Mouse (Mus musculus): ENCODE results near the gene Fam118b. TPM values are rescaled to one million over a fixed set of nuclear protein-coding genes. Genes with fewer than 3 reads are reported as not detected.

The Fam118b gene
- polyA plus RNA-seq, 1 experiment = 18.8 TPM

GRCm38 (mm10) chr9:35264509-35264908 is 3.1 kb downstream of the Fam118b start:
- DNase-seq (ENCODE audit: low read depth) = no peak

DNA sequence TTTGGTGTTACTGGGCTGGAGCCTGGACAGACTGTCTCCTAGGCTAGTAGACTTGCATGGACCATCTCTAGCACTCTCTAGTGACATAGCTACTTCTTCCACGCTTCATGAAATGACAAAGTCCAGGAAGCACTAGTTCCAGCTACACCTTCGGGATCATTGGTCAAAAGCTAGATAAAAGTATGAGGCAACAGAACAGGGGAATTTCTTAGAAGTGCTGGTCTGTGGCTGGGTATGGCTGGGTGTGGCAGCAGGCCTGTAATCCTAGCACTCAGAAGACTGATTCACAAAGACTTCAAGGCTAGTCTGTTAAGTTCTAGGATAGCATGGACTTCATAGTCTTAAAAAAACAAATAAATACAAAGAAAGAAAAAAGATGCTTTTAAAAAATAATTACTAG is 4.2 kb downstream of the Fam118b start:
- DNase-seq (ENCODE audit: low read depth) = no peak

- no peak for DNase-seq (ENCODE audit: low read depth)
Measured at GRCm38 (mm10) chr9:35262418-35262817, 5.2 kb downstream of the Fam118b start.

DNA sequence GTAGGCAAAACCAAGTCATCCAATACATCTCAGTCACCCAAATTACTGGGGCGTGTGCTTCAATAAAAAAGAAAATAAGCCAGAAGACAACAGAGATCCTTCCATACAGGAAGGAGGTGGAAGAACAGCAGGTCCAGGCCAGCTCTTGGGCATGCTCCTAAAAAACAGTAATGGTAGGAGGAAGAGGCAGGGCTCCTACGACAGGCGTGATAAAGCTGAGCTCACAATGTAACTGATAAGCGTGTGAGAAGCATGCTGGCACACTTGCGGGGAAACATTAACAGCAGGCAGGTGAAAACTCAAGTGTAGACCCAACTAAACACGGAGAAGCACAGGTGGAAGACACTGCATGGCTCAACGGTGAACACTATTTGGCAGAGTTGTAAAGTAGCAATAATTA is 10.2 kb downstream of the Fam118b start:
- DNase-seq (ENCODE audit: low read depth) = no peak

GRCm38 (mm10) chr9:35249476-35249875 is 18.1 kb downstream of the Fam118b start:
- no peak for DNase-seq (ENCODE audit: low read depth)

- no peak for DNase-seq (ENCODE audit: low read depth)
Measured at GRCm38 (mm10) chr9:35247405-35247804, 20.2 kb downstream of the Fam118b start.

GRCm38 (mm10) chr9:35239734-35240133 is 27.9 kb downstream of the Fam118b start:
- no peak for DNase-seq (ENCODE audit: low read depth)

- DNase-seq (ENCODE audit: low read depth) = peak; percentile 36
Measured at GRCm38 (mm10) chr9:35238915-35239571, 28.6 kb downstream of the Fam118b start.

GRCm38 (mm10) chr9:35238371-35238770 is 29.2 kb downstream of the Fam118b start:
- DNase-seq (ENCODE audit: low read depth) = no peak

DNA sequence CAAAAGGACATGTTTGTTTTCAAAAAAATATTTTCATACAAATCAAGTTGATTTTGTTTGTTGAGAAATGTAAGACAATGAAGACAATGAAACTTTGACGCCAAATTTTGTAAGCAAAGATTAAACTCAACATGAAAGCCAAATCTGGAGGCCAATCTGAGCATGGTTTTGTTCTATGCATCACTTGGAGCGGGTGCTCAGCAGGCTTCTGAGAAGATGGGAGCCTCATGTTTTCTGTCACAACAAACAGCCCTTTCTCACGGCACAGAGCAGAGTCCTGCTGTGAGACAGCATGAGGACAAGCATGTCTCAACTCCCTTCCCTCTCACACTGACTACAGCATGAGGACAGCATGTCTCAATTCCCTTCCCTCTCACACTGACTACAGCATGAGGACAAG is 31.6 kb downstream of the Fam118b start:
- DNase-seq (ENCODE audit: low read depth) = no peak

DNA sequence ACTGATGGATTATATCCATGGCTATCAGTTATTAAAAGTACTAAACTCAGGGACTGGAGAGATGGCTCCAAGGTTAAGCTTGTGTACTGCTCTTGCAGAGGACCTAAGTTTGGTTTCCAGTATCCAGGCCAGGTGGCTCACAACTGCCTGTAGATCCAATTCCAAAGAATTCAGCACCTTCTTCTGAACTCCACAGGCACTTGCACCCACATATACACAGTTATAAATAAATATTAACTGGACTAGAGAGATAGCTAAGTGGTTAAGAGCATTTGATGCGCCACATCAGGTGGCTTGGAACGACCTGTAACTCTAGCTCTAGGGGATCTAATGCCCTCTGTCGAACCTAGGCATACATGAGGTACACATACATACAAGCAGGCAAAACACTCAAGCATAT is 38.9 kb downstream of the Fam118b start:
- no peak for DNase-seq (ENCODE audit: low read depth)

GRCm38 (mm10) chr9:35223466-35223865 is 44.1 kb downstream of the Fam118b start:
- DNase-seq (ENCODE audit: low read depth) = no peak

- no peak for DNase-seq (ENCODE audit: low read depth)
Measured at GRCm38 (mm10) chr9:35217963-35218362, 49.6 kb downstream of the Fam118b start.

GRCm38 (mm10) chr9:35211573-35212511 is 55.8 kb downstream of the Fam118b start:
- no peak for DNase-seq (ENCODE audit: low read depth)

DNA sequence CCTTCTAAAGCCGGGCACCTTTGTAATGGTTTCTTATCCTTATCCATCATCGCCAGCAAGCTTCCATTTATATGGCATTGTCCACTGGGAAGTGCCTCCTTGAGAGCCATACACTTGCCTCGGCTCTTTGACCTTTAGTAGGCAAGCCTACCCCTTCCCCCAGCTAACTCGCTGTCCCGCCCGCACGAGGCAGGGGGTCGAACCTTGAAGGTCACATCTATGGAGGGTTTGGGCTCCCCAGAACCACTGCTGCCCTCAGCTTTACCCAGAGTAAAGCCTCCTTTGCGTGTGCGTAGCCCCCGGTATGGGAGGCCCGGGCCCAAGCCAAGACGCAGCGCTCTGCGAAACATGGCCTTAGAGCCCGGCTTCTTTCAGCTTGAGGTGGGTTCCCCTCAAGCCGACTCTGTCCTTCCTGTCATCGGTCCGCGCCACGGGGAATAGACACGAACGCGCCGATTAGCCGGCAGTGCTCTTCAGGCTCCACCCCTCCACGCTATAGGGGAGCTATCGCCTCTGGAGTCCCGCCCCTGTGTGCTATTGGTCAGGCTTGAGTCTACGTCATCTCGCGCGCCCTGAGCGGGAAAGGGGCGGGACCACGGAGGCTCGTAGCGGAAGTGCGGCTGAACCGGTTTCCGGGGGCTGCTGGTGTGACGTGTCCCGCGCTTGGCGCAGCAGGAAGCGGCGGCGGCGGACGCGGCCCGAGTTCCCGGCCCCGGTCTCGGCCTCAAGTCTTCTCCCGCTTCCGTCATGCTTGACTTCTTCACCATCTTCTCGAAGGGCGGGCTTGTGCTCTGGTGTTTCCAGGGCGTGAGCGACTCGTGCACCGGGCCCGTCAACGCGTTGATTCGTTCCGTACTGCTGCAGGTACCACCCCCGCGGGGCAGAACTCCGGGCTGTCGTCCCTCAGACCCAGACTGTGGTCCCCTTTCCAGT is 56.8 kb downstream of the Fam118b start, which contains the start of gene Foxred1:
TSS of gene Foxred1 (minus strand) at position 514 of the 933 bp plus-strand sequence.
- DNase-seq (ENCODE audit: low read depth) = peak; percentile 83

DNA sequence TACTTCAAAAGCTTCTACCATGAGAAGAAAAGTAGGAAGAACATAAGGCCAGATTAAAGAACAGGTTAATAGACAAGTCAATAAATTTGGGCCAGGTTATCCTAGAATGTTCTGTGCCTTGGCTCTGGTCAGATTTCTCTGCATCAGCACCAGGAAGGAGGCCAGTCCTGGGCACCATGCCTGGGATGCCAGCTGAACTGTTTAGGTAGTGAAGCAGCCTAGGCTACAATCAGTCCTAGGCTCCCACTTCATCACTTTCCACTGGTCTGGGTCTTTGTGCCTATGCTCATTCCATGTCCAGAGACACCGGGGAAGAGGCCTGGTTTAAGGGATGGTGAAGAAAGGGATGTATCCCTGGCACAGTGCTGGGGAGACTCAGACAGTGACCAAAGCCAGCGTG is 63.2 kb downstream of the Fam118b start:
- no peak for DNase-seq (ENCODE audit: low read depth)

DNA sequence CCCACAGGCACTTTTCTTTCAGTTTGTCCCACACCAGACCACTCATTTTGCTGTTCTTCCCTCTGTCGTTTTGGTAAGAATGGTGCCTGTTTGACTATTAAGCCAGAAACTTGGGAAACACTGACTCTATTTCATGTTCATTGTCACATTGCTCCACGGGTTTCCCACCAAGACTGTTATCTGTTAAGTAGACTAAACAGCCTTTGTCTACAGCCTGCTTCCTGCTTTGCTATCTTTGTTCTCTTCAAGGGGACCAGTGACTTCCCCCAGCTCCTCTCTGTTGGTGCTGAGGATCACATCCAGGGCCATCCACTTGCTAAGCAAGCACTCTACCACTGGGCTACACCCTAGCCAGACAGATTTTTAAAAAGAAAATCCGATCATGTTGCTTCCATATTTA is 64.1 kb downstream of the Fam118b start:
- no peak for DNase-seq (ENCODE audit: low read depth)

DNA sequence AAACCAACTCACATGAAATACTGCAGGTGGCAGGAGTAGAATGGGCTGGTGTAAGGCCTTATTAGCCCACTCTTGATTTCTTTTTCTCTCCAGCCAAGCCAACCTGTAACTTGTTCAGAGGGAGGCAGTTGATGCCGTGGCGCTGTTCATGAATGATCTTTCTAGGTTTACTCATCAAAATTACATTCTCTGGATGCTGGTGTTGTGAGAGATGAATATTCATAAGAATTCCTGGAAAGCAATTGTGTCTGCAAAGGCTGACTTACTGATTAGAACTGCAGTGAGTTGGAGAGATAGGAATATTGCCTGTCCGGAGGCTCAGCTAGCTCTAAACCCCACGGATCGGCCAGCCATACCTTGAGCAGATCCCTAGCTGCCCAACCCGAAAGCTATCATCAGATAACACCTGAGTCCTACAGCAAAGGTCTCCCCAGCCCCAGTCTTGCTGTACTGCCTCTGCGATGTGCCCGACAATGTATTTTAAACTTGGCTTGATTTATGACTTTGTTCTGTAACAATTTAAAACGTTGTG is 67.0 kb downstream of the Fam118b start:
- no peak for DNase-seq (ENCODE audit: low read depth)

- no peak for DNase-seq (ENCODE audit: low read depth)
Measured at GRCm38 (mm10) chr9:35199772-35200471, 67.7 kb downstream of the Fam118b start, which contains the start of the genes Srpr and Tirap. Srpr (plus strand) TSS chr9:35200175. Tirap (minus strand) TSS chr9:35200291.

GRCm38 (mm10) chr9:35198945-35199771 is 68.4 kb downstream of the Fam118b start:
- DNase-seq (ENCODE audit: low read depth) = no peak

Measured in gonadal fat pad, adult 2 months (tissue).